Mouse (Mus musculus) left cerebral cortex, postnatal 14 days (tissue): ENCODE results near the gene Spcs1. TPM values are rescaled to one million over a fixed set of nuclear protein-coding genes. Genes with fewer than 3 reads are reported as not detected.
A peak's percentile ranks its signal among the peaks of the same experiment; 100 is the strongest.

Experiments used
- DNase-seq, 2 experiments: peaks; one replicate each; pipeline ENCODE4 v3.0.0; 2021 to 2022; ENCODE audit warnings: low spot score in 2 of 2, mixed read lengths in 1 of 2
- intact Hi-C: fragments of 180-260 bp; cut with DNase I; formaldehyde crosslinking; loops from one replicate; pipeline ENCODE4 v1.15.1; 2025
- long read RNA-seq, 2 experiments: library from polyadenylated mRNA; stranded (forward); transcript quantifications; one replicate each; pipeline ENCODE4 v2.0.0; 2021
- total RNA-seq, 2 experiments: library from RNA; stranded (reverse); gene quantifications; 2 replicates each; pipeline ENCODE4 v1.2.3; 2021

Spcs1 gene
- 100 to 1,000 TPM; 171 to 175 TPM for total RNA-seq
- long read RNA-seq, experiment 1, transcript Spcs1-204 (4 exons, 949 nt) = major isoform, 113 of 120 reads
- long read RNA-seq, experiment 1, partial matches to known transcripts = 2 of 120 reads
- long read RNA-seq, experiment 1, other reads (novel, unspliced or antisense) = 2 of 120 reads
- long read RNA-seq, experiment 2, transcript Spcs1-204 (4 exons, 949 nt) = major isoform, 64 of 75 reads
- long read RNA-seq, experiment 2, partial matches to known transcripts = 1 of 75 reads
- long read RNA-seq, experiment 2, other reads (novel, unspliced or antisense) = 3 of 75 reads

GRCm38 (mm10) chr14:31001307-31002205 lies at the start of gene Spcs1, which contains the start of gene Glt8d1:
Gene Spcs1, minus strand, starts transcription at chr14:31001672.
Gene Glt8d1, plus strand, starts transcription at chr14:31001400.
- intact Hi-C loops = loop anchor here (2.0 kb wide), 1 partner anchor 17 kb away; the partner anchor contains the start of genes Gnl3 and Pbrm1

GRCm38 (mm10) chr14:31045817-31046216 lies 44.3 kb upstream of the Spcs1 start:
- DNase-seq = no peak
- intact Hi-C loops = no loop called here

More at GRCm38 (mm10) chr14:31001307-31002205, at the start of gene Spcs1, which contains the start of gene Glt8d1:
- DNase-seq = peak; percentile 73 to 83

GRCm38 (mm10) chr14:31045296-31045695 lies 43.8 kb upstream of the Spcs1 start:
- intact Hi-C loops = no loop called here
- DNase-seq = no peak

GRCm38 (mm10) chr14:31025785-31026184 lies 24.3 kb upstream of the Spcs1 start:
- intact Hi-C loops = loop anchor here (10.0 kb wide), 1 partner anchor 159 kb away; no protein-coding TSS in a partner anchor
- DNase-seq = no peak

GRCm38 (mm10) chr14:31022579-31022978 lies 21.1 kb upstream of the Spcs1 start:
- intact Hi-C loops = loop anchor here (5.0 to 10.0 kb wide), 2 partner anchors 35 to 162 kb away; no protein-coding TSS in a partner anchor

GRCm38 (mm10) chr14:31019331-31020205 lies 18.1 kb upstream of the Spcs1 start:
- intact Hi-C loops = loop anchor here (2.0 to 10.0 kb wide), 3 partner anchors 19 to 165 kb away; partner anchors contain the start of genes Glt8d1 and Spcs1
- peak in 1 of 2 experiments; percentile 55 for DNase-seq

More at GRCm38 (mm10) chr14:31022579-31022978, 21.1 kb upstream of the Spcs1 start:
- no peak for DNase-seq

- DNase-seq = peak; percentile 97 to 98
- intact Hi-C loops = loop anchor here (2.0 kb wide), 1 partner anchor 18 kb away; the partner anchor contains the start of genes Glt8d1 and Spcs1
These were observed 17.4 kb upstream of the Spcs1 start, which contains the start of the genes Pbrm1 and Gnl3 for GRCm38 (mm10) chr14:31018860-31019291. Gene Pbrm1, plus strand, starts transcription at chr14:31019138. Gene Gnl3, minus strand, starts transcription at chr14:31019152.

GRCm38 (mm10) chr14:31017854-31018253 lies 16.4 kb upstream of the Spcs1 start:
- intact Hi-C loops = loop anchor here (2.0 kb wide), 1 partner anchor 17 kb away; the partner anchor contains the start of genes Glt8d1 and Spcs1

GRCm38 (mm10) chr14:31016063-31016462 lies 14.6 kb upstream of the Spcs1 start:
- DNase-seq = no peak
- intact Hi-C loops = no loop called here

More at GRCm38 (mm10) chr14:31017854-31018253, 16.4 kb upstream of the Spcs1 start:
- peak in 1 of 2 experiments; percentile 22 for DNase-seq

- no peak for DNase-seq
- intact Hi-C loops = no loop called here
These were observed 12.5 kb upstream of the Spcs1 start for GRCm38 (mm10) chr14:31013928-31014327.

- intact Hi-C loops = no loop called here
These were observed 10.1 kb upstream of the Spcs1 start for GRCm38 (mm10) chr14:31011588-31011987.

GRCm38 (mm10) chr14:31006779-31007178 lies 5.3 kb upstream of the Spcs1 start:
- no peak for DNase-seq
- intact Hi-C loops = no loop called here

More at GRCm38 (mm10) chr14:31011588-31011987, 10.1 kb upstream of the Spcs1 start:
- DNase-seq = no peak

- intact Hi-C loops = no loop called here
- no peak for DNase-seq
These were observed 3.1 kb upstream of the Spcs1 start for GRCm38 (mm10) chr14:31004527-31004926.

GRCm38 (mm10) chr14:31000816-31001306 lies 611 bp downstream of the Spcs1 start:
- intact Hi-C loops = loop anchor here (2.0 kb wide), 1 partner anchor 18 kb away; the partner anchor contains the start of genes Gnl3 and Pbrm1
- DNase-seq = no peak

- intact Hi-C loops = loop anchor here (2.0 kb wide), 1 partner anchor 18 kb away; the partner anchor contains the start of genes Gnl3 and Pbrm1
- DNase-seq = no peak
These were observed 1.1 kb downstream of the Spcs1 start for GRCm38 (mm10) chr14:31000356-31000755.

- intact Hi-C loops = no loop called here
- no peak for DNase-seq
These were observed 5.1 kb downstream of the Spcs1 start for GRCm38 (mm10) chr14:30996417-30996816.

- intact Hi-C loops = no loop called here
- no peak for DNase-seq
These were observed 25.2 kb downstream of the Spcs1 start for GRCm38 (mm10) chr14:30976222-30976621.

GRCm38 (mm10) chr14:30974204-30974603 lies 27.3 kb downstream of the Spcs1 start:
- intact Hi-C loops = no loop called here
- DNase-seq = peak; percentile 53 to 79
